Mouse (Mus musculus) skeletal muscle tissue, postnatal 0 days (tissue): ENCODE results near the gene Lhfp. TPM values are rescaled to one million over a fixed set of nuclear protein-coding genes. Genes with fewer than 3 reads are reported as not detected.

Source experiments
- polyA plus RNA-seq: library from polyadenylated mRNA; unstranded; fragments of >200 nt; fragmentation: Nextera tagmentation; extraction: Ambion mirVana; gene quantifications from 2 replicates; pipeline ENCODE4 v1.2.1, GENCODE M21; 2015

Gene Lhfp
- 45.3 and 49.5 TPM in 2 replicates for polyA plus RNA-seq

GRCm38 (mm10) chr3:53041411-53042239 is at the start of gene Lhfp:
TSS of gene Lhfp (plus strand) at chr3:53041528.

GRCm38 (mm10) chr3:53016436-53017340 is 24.6 kb upstream of the Lhfp start, which contains the start of gene Cog6:
TSS of gene Cog6 (minus strand) at chr3:53017237.

Other genes with a start within 250 kb of the Lhfp start
- 29.8 and 30.6 TPM in 2 replicates for gene Cog6, start 24.3 kb upstream of the Lhfp start, polyA plus RNA-seq